Mouse (Mus musculus): ENCODE measurements at regions not wholly inside any gene's neighbourhood (a gene's known extent, or its start where the extent isn't known, plus 50 kb on each side); places are given as distances from the start of the nearest gene placed in this dataset.

- H3K27me3 ChIP-seq (ENCODE audit: low read depth, poor library complexity, severe bottlenecking): no peaks in the 10 kb centered on the region
- peak overlapping the region; percentile 2; the same call in 1 of the 2 replicates for H3K27ac ChIP-seq (replicated peaks)
Measured at GRCm38 (mm10) chr5:118355691-118356337, 110.8 kb downstream of the 2410131K14Rik start.

GRCm38 (mm10) chr5:118359646-118360373 lies 114.8 kb downstream of the 2410131K14Rik start:
- whole genome bisulfite sequencing: 79% methylated on average over 13 of the region's 13 CpGs
- Histone ChIP-seq H3K27me3 (ENCODE audit: low read depth, poor library complexity, severe bottlenecking) (0 out of 2 replicates have a peak, but pooled peaks cover 4% of the 10 kb centered on the region), H3K27ac (replicated peaks) (no peak overlapping the region), H3K36me3 (no peaks in the 10 kb centered on the region), H3K4me3 (no peak overlapping the region), H3K9me3 (replicated peaks) (no peaks in the 10 kb centered on the region), H3K4me1 (peaks cover 10% of the 10 kb centered on the region)
- no peak for DNase-seq (ENCODE audit: low spot score)

More at GRCm38 (mm10) chr5:118355691-118356337, 110.8 kb downstream of the 2410131K14Rik start:
- peaks cover 32% of the 10 kb centered on the region for H3K4me1 ChIP-seq
- 72% methylated on average over 11 of the region's 11 CpGs for WGBS
- no peaks in the 10 kb centered on the region for H3K9me3 ChIP-seq (replicated peaks)
- no peaks in the 10 kb centered on the region for H3K36me3 ChIP-seq
- H3K4me3 ChIP-seq: no peak overlapping the region
- DNase-seq (ENCODE audit: low spot score): no peak

GRCm38 (mm10) chr5:118360374-118361064 lies 115.5 kb downstream of the 2410131K14Rik start:
- no peak overlapping the region for H3K27ac ChIP-seq (replicated peaks)
- H3K9me3 ChIP-seq (replicated peaks): no peaks in the 10 kb centered on the region
- no peak for DNase-seq (ENCODE audit: low spot score)
- peaks cover 3% of the 10 kb centered on the region; the same call in 1 of the 2 replicates for H3K4me1 ChIP-seq
- H3K4me3 ChIP-seq: no peak overlapping the region
- H3K27me3 ChIP-seq (ENCODE audit: low read depth, poor library complexity, severe bottlenecking): 0 out of 2 replicates have a peak, but pooled peaks cover 4% of the 10 kb centered on the region
- 81% methylated on average over 16 of the region's 16 CpGs for WGBS
- no peaks in the 10 kb centered on the region for H3K36me3 ChIP-seq

GRCm38 (mm10) chr5:118361133-118361852 lies 116.3 kb downstream of the 2410131K14Rik start:
- no peak overlapping the region for H3K4me3 ChIP-seq
- no peaks in the 10 kb centered on the region for H3K9me3 ChIP-seq (replicated peaks)
- no peak overlapping the region for H3K27ac ChIP-seq (replicated peaks)
- H3K36me3 ChIP-seq: no peaks in the 10 kb centered on the region
- no peak for DNase-seq (ENCODE audit: low spot score)
- 87% methylated on average over 13 of the region's 13 CpGs for WGBS
- peaks cover 6% of the 10 kb centered on the region; the same call in 1 of the 2 replicates for H3K27me3 ChIP-seq (ENCODE audit: low read depth, poor library complexity, severe bottlenecking)
- H3K4me1 ChIP-seq: no peaks in the 10 kb centered on the region; the same call in 1 of the 2 replicates

DNA sequence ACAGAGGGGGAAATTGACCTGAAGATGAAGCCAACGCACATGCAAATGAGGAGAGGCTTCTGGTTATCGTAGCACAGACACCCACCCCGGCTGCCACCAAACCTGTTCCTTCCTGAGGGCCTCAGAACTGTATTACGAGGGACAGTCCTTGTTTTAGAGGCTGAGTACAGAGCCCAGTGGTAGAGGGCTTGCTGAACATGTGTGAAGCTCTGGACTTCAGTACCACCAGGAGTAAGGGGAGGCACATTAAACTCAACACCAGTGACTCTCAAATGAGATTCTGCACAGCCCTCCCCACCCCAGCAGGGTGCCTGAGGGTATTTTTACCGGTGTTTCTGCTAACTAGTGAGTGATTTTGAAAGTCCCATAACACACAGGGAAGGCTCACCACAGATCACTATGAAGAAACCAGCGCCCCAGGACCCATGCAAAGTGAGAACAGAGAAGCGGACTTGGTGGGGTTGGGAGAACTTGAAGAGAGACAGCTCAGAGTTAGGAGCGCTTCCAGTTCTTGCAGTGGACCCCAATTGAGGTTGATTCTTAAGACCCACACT lies 116.9 kb downstream of the 2410131K14Rik start:
- Histone ChIP-seq H3K4me3 (no peak overlapping the region), H3K27me3 (ENCODE audit: low read depth, poor library complexity, severe bottlenecking) (peaks cover 13% of the 10 kb centered on the region; the same call in 1 of the 2 replicates), H3K36me3 (no peaks in the 10 kb centered on the region), H3K27ac (replicated peaks) (no peak overlapping the region), H3K9me3 (replicated peaks) (no peaks in the 10 kb centered on the region), H3K4me1 (no peaks in the 10 kb centered on the region)
- DNase-seq (ENCODE audit: low spot score): no peak
- 76% methylated on average over 8 of the region's 8 CpGs for WGBS

GRCm38 (mm10) chr5:118362738-118363137 lies 117.7 kb downstream of the 2410131K14Rik start:
- WGBS: 51% methylated on average over 4 of the region's 4 CpGs
- no peak overlapping the region for H3K27ac ChIP-seq (replicated peaks)
- no peaks in the 10 kb centered on the region for H3K4me1 ChIP-seq
- peaks cover 14% of the 10 kb centered on the region; the same call in 1 of the 2 replicates for H3K27me3 ChIP-seq (ENCODE audit: low read depth, poor library complexity, severe bottlenecking)
- no peaks in the 10 kb centered on the region for H3K9me3 ChIP-seq (replicated peaks)
- H3K4me3 ChIP-seq: no peak overlapping the region
- no peaks in the 10 kb centered on the region for H3K36me3 ChIP-seq
- DNase-seq (ENCODE audit: low spot score): no peak

- H3K4me1 ChIP-seq: no peaks in the 10 kb centered on the region
- H3K9me3 ChIP-seq (replicated peaks): no peaks in the 10 kb centered on the region
- no peak overlapping the region for H3K4me3 ChIP-seq
- DNase-seq (ENCODE audit: low spot score): no peak
- H3K36me3 ChIP-seq: no peaks in the 10 kb centered on the region
- H3K27me3 ChIP-seq (ENCODE audit: low read depth, poor library complexity, severe bottlenecking): peaks cover 14% of the 10 kb centered on the region; the same call in 1 of the 2 replicates
- 77% methylated on average over 6 of the region's 6 CpGs for WGBS
- H3K27ac ChIP-seq (replicated peaks): no peak overlapping the region
Measured at GRCm38 (mm10) chr5:118363154-118363553, 118.1 kb downstream of the 2410131K14Rik start.

- no peak overlapping the region for H3K27ac ChIP-seq (replicated peaks)
- no peak for DNase-seq (ENCODE audit: low spot score)
- no peaks in the 10 kb centered on the region for H3K4me1 ChIP-seq
- H3K36me3 ChIP-seq: no peaks in the 10 kb centered on the region
- no peak overlapping the region for H3K4me3 ChIP-seq
- no peaks in the 10 kb centered on the region for H3K9me3 ChIP-seq (replicated peaks)
- H3K27me3 ChIP-seq (ENCODE audit: low read depth, poor library complexity, severe bottlenecking): peaks cover 14% of the 10 kb centered on the region; the same call in 1 of the 2 replicates
- 94% methylated on average over 4 of the region's 4 CpGs for WGBS
Measured at GRCm38 (mm10) chr5:118364646-118365045, 119.6 kb downstream of the 2410131K14Rik start.

GRCm38 (mm10) chr5:118365196-118365595 lies 120.2 kb downstream of the 2410131K14Rik start:
- 90% methylated on average over 7 of the region's 7 CpGs for WGBS
- no peaks in the 10 kb centered on the region for H3K4me1 ChIP-seq
- H3K27me3 ChIP-seq (ENCODE audit: low read depth, poor library complexity, severe bottlenecking): peaks cover 14% of the 10 kb centered on the region; the same call in 1 of the 2 replicates
- no peaks in the 10 kb centered on the region for H3K36me3 ChIP-seq
- H3K4me3 ChIP-seq: no peak overlapping the region
- DNase-seq (ENCODE audit: low spot score): no peak
- no peaks in the 10 kb centered on the region for H3K9me3 ChIP-seq (replicated peaks)
- H3K27ac ChIP-seq (replicated peaks): no peak overlapping the region

DNA sequence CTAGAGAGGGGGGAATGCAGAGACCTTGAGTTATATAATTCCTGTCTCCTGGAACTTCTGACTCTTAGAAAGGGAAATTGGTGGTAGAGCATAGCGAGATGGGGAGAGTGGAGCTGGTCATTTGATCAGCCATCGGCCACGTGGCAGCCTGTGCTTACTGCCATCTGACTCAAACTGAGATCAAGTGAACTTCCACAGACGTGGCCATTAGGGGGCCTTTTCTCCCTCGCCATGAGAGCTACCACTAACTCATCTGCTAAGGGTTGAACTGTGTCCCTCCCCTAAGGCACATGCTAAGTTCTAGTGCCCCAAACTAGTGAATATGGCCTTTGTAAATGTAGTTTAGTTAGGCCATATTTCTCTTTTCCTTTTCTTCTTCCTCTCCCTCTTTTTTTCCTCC lies 120.6 kb downstream of the 2410131K14Rik start:
- Histone ChIP-seq H3K36me3 (no peaks in the 10 kb centered on the region), H3K27me3 (ENCODE audit: low read depth, poor library complexity, severe bottlenecking) (peaks cover 14% of the 10 kb centered on the region; the same call in 1 of the 2 replicates), H3K9me3 (replicated peaks) (no peaks in the 10 kb centered on the region), H3K4me3 (no peak overlapping the region), H3K4me1 (no peaks in the 10 kb centered on the region), H3K27ac (replicated peaks) (no peak overlapping the region)
- no peak for DNase-seq (ENCODE audit: low spot score)
- WGBS: 35% methylated on average over 5 of the region's 5 CpGs

GRCm38 (mm10) chr5:118367047-118367446 lies 122.0 kb downstream of the 2410131K14Rik start:
- H3K27me3 ChIP-seq (ENCODE audit: low read depth, poor library complexity, severe bottlenecking): peaks cover 22% of the 10 kb centered on the region
- no peak for DNase-seq (ENCODE audit: low spot score)
- 93% methylated on average over 11 of the region's 11 CpGs for WGBS
- no peaks in the 10 kb centered on the region for H3K4me1 ChIP-seq
- no peaks in the 10 kb centered on the region for H3K9me3 ChIP-seq (replicated peaks)
- H3K4me3 ChIP-seq: no peak overlapping the region
- H3K27ac ChIP-seq (replicated peaks): no peak overlapping the region
- H3K36me3 ChIP-seq: no peaks in the 10 kb centered on the region

DNA sequence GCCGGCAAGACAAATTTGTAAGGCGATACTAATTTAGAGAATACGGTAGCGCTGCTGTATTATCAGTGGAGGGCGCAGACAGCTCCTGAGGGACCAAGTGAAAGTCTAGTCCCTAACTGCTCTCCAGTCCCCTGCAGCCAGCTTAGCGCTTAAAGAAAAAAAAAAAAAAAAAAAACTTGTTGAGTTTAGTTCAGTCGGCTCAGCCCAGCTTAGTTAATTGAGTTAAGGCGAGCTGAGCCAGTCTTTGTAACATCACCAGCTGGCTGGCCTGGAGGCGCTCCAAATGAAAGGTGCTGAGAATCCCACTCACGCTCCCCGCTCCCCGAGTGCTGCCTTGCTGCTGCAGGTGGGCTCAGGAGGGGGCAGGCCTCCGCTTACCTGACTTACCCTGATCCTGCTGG lies 128.6 kb downstream of the 2410131K14Rik start:
- H3K27ac ChIP-seq (replicated peaks): no peak overlapping the region; the same call in 1 of the 2 replicates
- peaks cover 71% of the 10 kb centered on the region for H3K27me3 ChIP-seq (ENCODE audit: low read depth, poor library complexity, severe bottlenecking)

More for the DNA sequence above, 128.6 kb downstream of the 2410131K14Rik start:
- Histone ChIP-seq H3K36me3 (no peaks in the 10 kb centered on the region), H3K4me1 (peaks cover 38% of the 10 kb centered on the region), H3K9me3 (replicated peaks) (no peaks in the 10 kb centered on the region), H3K4me3 (peak overlapping the region; percentile 41)
- 3% methylated on average over 13 of the region's 13 CpGs for WGBS
- no peak for DNase-seq (ENCODE audit: low spot score)
